ENCODE assay signal across 6 mouse cellular contexts in the genomic region with DNA sequence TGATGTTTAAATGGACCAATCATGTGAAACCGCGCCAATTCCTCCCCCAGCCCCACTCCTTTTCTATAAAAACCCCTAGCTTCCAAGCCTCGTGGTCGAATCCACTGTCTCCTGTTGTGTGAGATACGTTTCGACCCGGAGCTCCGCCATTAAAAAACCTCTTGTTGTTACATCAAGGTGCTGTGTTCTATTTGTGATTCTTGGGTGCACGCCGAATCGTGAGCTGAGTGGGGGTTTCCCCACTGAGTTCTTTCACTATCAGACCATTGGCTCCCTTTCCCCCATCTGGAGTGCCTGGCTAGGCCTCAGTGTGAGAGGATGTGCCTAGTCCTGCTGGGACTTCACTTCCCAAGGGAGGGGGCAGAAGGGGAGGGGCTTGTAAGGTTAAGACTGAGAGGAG. TPM values are rescaled to one million over a fixed set of nuclear protein-coding genes. Genes with fewer than 3 reads are reported as not detected.
DNase-seq lines count a peak whose midpoint lies in the region; TF ChIP-seq lines count a peak whose summit lies in the region.
"Not testable (repeated sequence)": the region's sequence is repeated elsewhere in the genome, so short reads cannot be mapped to it uniquely, and the experiment has no call there.

No protein-coding gene starts in this region.

- not testable (repeated sequence) for H3K4me1 ChIP-seq in ES-Bruce4 (ENCODE audit: control insufficient read depth, insufficient read depth, low read length); ES-E14 (ENCODE audit: control insufficient read depth in 2 of 2, insufficient read depth in 2 of 2, low read length in 2 of 2, poor library complexity in 1 of 2)

- H3K4me3 ChIP-seq in ES-Bruce4 (ENCODE audit: low read depth, low read length); ES-E14 (ENCODE audit: insufficient read depth in 1 of 2, low read depth in 1 of 2, low read length in 2 of 2, poor library complexity in 1 of 2, severe bottlenecking in 1 of 2): not testable (repeated sequence)

- TF ChIP-seq CTCF in ES-Bruce4 (IDR thresholded peaks at IDR 0.05; ENCODE audit: low read depth, low read length), result not testable (repeated sequence)

- not testable (repeated sequence) for H3K36me3 ChIP-seq in ES-Bruce4 (ENCODE audit: control insufficient read depth, insufficient read depth, low read length, poor library complexity, severe bottlenecking); ES-E14 (ENCODE audit: control insufficient read depth, insufficient read depth, low read length, poor library complexity, severe bottlenecking)

- TF ChIP-seq POLR2A in ES-Bruce4 (IDR thresholded peaks at IDR 0.05; ENCODE audit: insufficient read depth, low read length), result not testable (repeated sequence)

- H3K27ac ChIP-seq in ES-Bruce4 (ENCODE audit: insufficient read depth, low read length), result peak overlapping the region; percentile 28; the same call in 1 of the 2 replicates
- peak overlapping the region; percentile 79 for H3K27ac ChIP-seq in ES-E14 (ENCODE audit: insufficient read depth, low read depth, low read length, poor library complexity, severe bottlenecking)

- H3K27me3 ChIP-seq in ES-Bruce4 (ENCODE audit: control insufficient read depth, insufficient read depth, low read length, poor library complexity, severe bottlenecking), result not testable (repeated sequence)

- not testable (repeated sequence) for TF ChIP-seq EP300 in ES-Bruce4 (IDR thresholded peaks at IDR 0.05; ENCODE audit: insufficient read depth, low read depth, low read length)

- DNase-seq in A20 (ENCODE audit: low read depth, low spot score), result peak; percentile 6
- DNase-seq in ES-E14 (ENCODE audit: low read depth, low spot score), result not testable (repeated sequence)
- DNase-seq in R1 (ENCODE audit: low read depth, low spot score), result peak; percentile 69
- DNase-seq in ZHBTc4 (ENCODE audit: low read depth, low spot score), result peak; percentile 56
- DNase-seq in heart, adult 11 months, result peak; percentile 2

- in situ Hi-C loops in ES-E14 (cut with MboI; ENCODE audit: low sequenced_read_pairs in 2 of 2, unreplicated experiment in 2 of 2), result not testable (repeated sequence)

- not testable (repeated sequence) for H3K9me3 ChIP-seq in ES-Bruce4 (replicated peaks; ENCODE audit: control insufficient read depth, insufficient read depth, low read length, poor library complexity, severe bottlenecking); ES-E14 (ENCODE audit: control insufficient read depth, insufficient read depth, low read depth, low read length)

- H3K9ac ChIP-seq in ES-Bruce4 (ENCODE audit: low read depth, poor library complexity, severe bottlenecking), result not testable (repeated sequence)
- H3K9ac ChIP-seq in ES-E14 (ENCODE audit: insufficient read depth, low read depth, low read length, poor library complexity, severe bottlenecking), result peak overlapping the region; percentile 49

RNA-seq across cellular contexts. Expression of a gene that starts 30.2 kb away (rescaled TPM):
- 26.1 and 28.0 TPM in 2 replicates for polyA plus RNA-seq in ES-Bruce4 (2011; ENCODE audit: insufficient read depth, insufficient read length, low read depth, missing spikeins)
- total RNA-seq in ES-E14 (2012; rRNA removed), result 16.8 and 26.6 TPM in 2 replicates
